27 mouse cellular contexts compared by ENCODE assay signal in genomic region chr6:122283429-122283828, GRCm38 (mm10). TPM values are rescaled to one million over a fixed set of nuclear protein-coding genes. Genes with fewer than 3 reads are reported as not detected.
DNase-seq lines count a peak whose midpoint lies in the region; ATAC-seq and TF ChIP-seq lines count a peak whose summit lies in the region.
"Had no signal": no experiment of that assay in that cellular context is flagged by ENCODE, and none has a peak within 500 bp of the region (broad histone marks: within the 10 kb centered on the region; RNA-seq: fewer than 3 reads in every experiment).

No protein-coding gene starts in this region.

- no peak for TF ChIP-seq RAD21 in CH12.LX (IDR thresholded peaks at IDR 0.05; ENCODE audit: low read depth, low read length)

- no peaks in the 10 kb centered on the region for H3K4me1 ChIP-seq in heart, embryonic 10.5 days
- peaks cover 4 to 25% of the 10 kb centered on the region in 2 experiments for H3K4me1 ChIP-seq in CH12.LX (ENCODE audit: control insufficient read depth in 1 of 2, insufficient read depth in 2 of 2)
- H3K4me1 ChIP-seq: embryonic facial prominence, embryonic 13.5 days; embryonic facial prominence, embryonic 15.5 days; forebrain, embryonic 12.5 days had no signal

- H3K4me3 ChIP-seq in heart, embryonic 10.5 days = no peak overlapping the region
- no peak overlapping the region for H3K4me3 ChIP-seq in CH12.LX (replicated peaks in 1 of 3; ENCODE audit: low read depth in 2 of 3, low read length in 2 of 3, poor library complexity in 1 of 3)
- H3K4me3 ChIP-seq: embryonic facial prominence, embryonic 13.5 days; embryonic facial prominence, embryonic 15.5 days; erythroblast, embryonic 14.5 days; forebrain, embryonic 12.5 days had no signal

- H3K9me3 ChIP-seq in heart, embryonic 10.5 days = no peaks in the 10 kb centered on the region
- H3K9me3 ChIP-seq in CH12.LX (replicated peaks; ENCODE audit: low read length) = no peaks in the 10 kb centered on the region
- H3K9me3 ChIP-seq: embryonic facial prominence, embryonic 13.5 days; embryonic facial prominence, embryonic 15.5 days; forebrain, embryonic 12.5 days had no signal

- WGBS in heart, embryonic 10.5 days = 80% methylated on average over 2 of the region's 2 CpGs

- no peak for TF ChIP-seq EP300 in CH12.LX (IDR thresholded peaks at IDR 0.05; ENCODE audit: low read length)

- H3K9ac ChIP-seq in CH12.LX (ENCODE audit: insufficient read depth, low read depth) = no peak overlapping the region
- H3K9ac ChIP-seq: embryonic facial prominence, embryonic 13.5 days; embryonic facial prominence, embryonic 15.5 days; forebrain, embryonic 12.5 days had no signal

- TF ChIP-seq CTCF in CH12.LX (conservative IDR thresholded peaks at IDR 0.05 in 1 of 2, IDR thresholded peaks at IDR 0.05 in 1 of 2; ENCODE audit: low read depth in 2 of 2, low read length in 2 of 2) = no peak

- dilution Hi-C loops in CH12.LX (cut with MboI; ENCODE audit: extremely low pct_ligation_motif_present, extremely low pct_unique_long_range_greater_than_20kb, low sequenced_read_pairs) = no loop called here

- no peak overlapping the region for H3K27ac ChIP-seq in heart, embryonic 10.5 days
- H3K27ac ChIP-seq in CH12.LX (ENCODE audit: insufficient read depth, low read depth) = no peak overlapping the region
- H3K27ac ChIP-seq: embryonic facial prominence, embryonic 13.5 days; embryonic facial prominence, embryonic 15.5 days; forebrain, embryonic 12.5 days had no signal

- TF ChIP-seq POLR2A in CH12.LX (IDR thresholded peaks at IDR 0.05; ENCODE audit: low read depth, low read length) = no peak

- in situ Hi-C loops in CH12.LX (cut with MboI; ENCODE audit: low pct_ligation_motif_present, low pct_unique_long_range_greater_than_20kb, low sequenced_read_pairs) = no loop called here

- peak; percentile 55 for DNase-seq in heart, adult 11 months
- DNase-seq in heart, embryonic 10.5 days (ENCODE audit: low spot score) = no peak
- DNase-seq in CH12.LX (ENCODE audit: extremely low read depth) = no peak
- no peak for DNase-seq in retina, postnatal 1 day
- no peak for DNase-seq in thymus, postnatal 4 days
- DNase-seq: adrenal gland, adult 2 months; adrenal gland, postnatal 10 days; adrenal gland, postnatal 25 days; cerebellum, adult 11 months; cerebellum, adult 18-20 months; cerebellum, adult 8-10 months; cerebellum, adult 9-11 months; cerebellum, postnatal 14 days; cerebellum, postnatal 36 days; embryo, embryonic 11 days had no signal

- peak; percentile 60 for ATAC-seq in CD4-positive, CD25-positive, alpha-beta regulatory T cell, adult 4 months
- ATAC-seq: forebrain, embryonic 14.5 days; forebrain, embryonic 16.5 days had no signal

- no peaks in the 10 kb centered on the region for H3K27me3 ChIP-seq in heart, embryonic 10.5 days (ENCODE audit: insufficient read depth, poor library complexity, severe bottlenecking)
- no peaks in the 10 kb centered on the region for H3K27me3 ChIP-seq in CH12.LX (replicated peaks)
- H3K27me3 ChIP-seq: embryonic facial prominence, embryonic 13.5 days; embryonic facial prominence, embryonic 15.5 days; forebrain, embryonic 12.5 days had no signal

- H3K79me2 ChIP-seq in CH12.LX (replicated peaks; ENCODE audit: control insufficient read depth, extremely low read depth, insufficient read depth, poor library complexity, severe bottlenecking) = no peaks in the 10 kb centered on the region

- no peaks in the 10 kb centered on the region for H3K36me3 ChIP-seq in heart, embryonic 10.5 days
- no peaks in the 10 kb centered on the region for H3K36me3 ChIP-seq in CH12.LX (replicated peaks in 1 of 2; ENCODE audit: control insufficient read depth in 1 of 2, insufficient read depth in 1 of 2, low read length in 1 of 2)
- H3K36me3 ChIP-seq: embryonic facial prominence, embryonic 13.5 days; embryonic facial prominence, embryonic 15.5 days; forebrain, embryonic 12.5 days had no signal

- H3K4me2 ChIP-seq in CH12.LX (ENCODE audit: insufficient read depth, low read depth, poor library complexity, severe bottlenecking) = no peak overlapping the region
- H3K4me2 ChIP-seq: embryonic facial prominence, embryonic 13.5 days; embryonic facial prominence, embryonic 15.5 days; forebrain, embryonic 12.5 days had no signal

TF ChIP-seq in CH12.LX, 34 proteins besides CTCF, POLR2A, EP300 and RAD21:
- TF ChIP-seq ELF1 (IDR thresholded peaks at IDR 0.05; ENCODE audit: low read depth, low read length) (no peak), PAX5 (IDR thresholded peaks at IDR 0.05; ENCODE audit: low read length) (no peak), BHLHE40 (IDR thresholded peaks at IDR 0.05; ENCODE audit: low read depth, low read length) (peak; percentile 46; the same call in 1 of the 2 replicates), TBP (conservative IDR thresholded peaks at IDR 0.05; ENCODE audit: low read depth, low read length) (no peak)

RNA-seq across cellular contexts. Expression of gene Klrg1, which starts 0.7 kb away (rescaled TPM):
- not detected in 2 replicates for polyA plus RNA-seq in heart, embryonic 10.5 days (2016; fragmentation: Nextera tagmentation; extraction: Ambion mirVana)
- polyA plus RNA-seq in CD4-positive, CD25-positive, alpha-beta regulatory T cell, adult 4 months (2017; shearing (Covaris generic)) = 100 to 1,000 TPM; 111 to 138 TPM
- total RNA-seq in CH12.LX (2012; rRNA removed) (1.4 and 2.0 TPM in 2 replicates), CH12.LX (2014; rRNA removed) (4.7 and 6.0 TPM in 2 replicates)
- 2.8 and 3.7 TPM in 2 replicates for polyA plus RNA-seq in CH12.LX (2012; ENCODE audit: insufficient read length, low read depth)
- total RNA-seq: adrenal gland, postnatal 25 days; adrenal gland, postnatal 4 days; common myeloid progenitor, adult 5-6 weeks; ES-E14 had no signal
- polyA plus RNA-seq: adrenal gland, adult 2 months; C2C12; embryonic facial prominence, embryonic 11.5 days; embryonic facial prominence, embryonic 13.5 days; embryonic facial prominence, embryonic 15.5 days; erythroblast, embryonic 14.5 days had no signal

RNA-seq across cellular contexts. Expression of gene M6pr, which starts 25.1 kb away (rescaled TPM):
- 98.0 and 102 TPM in 2 replicates for polyA plus RNA-seq in heart, embryonic 10.5 days (2016; fragmentation: Nextera tagmentation; extraction: Ambion mirVana)
- polyA plus RNA-seq in CD4-positive, CD25-positive, alpha-beta regulatory T cell, adult 4 months (2017; shearing (Covaris generic)) = 100 to 1,000 TPM; 255 to 333 TPM
- total RNA-seq in CH12.LX (2012; rRNA removed) (148 and 170 TPM in 2 replicates), CH12.LX (2014; rRNA removed) (291 and 317 TPM in 2 replicates)
- 228 and 240 TPM in 2 replicates for polyA plus RNA-seq in CH12.LX (2012; ENCODE audit: insufficient read length, low read depth)

RNA-seq across cellular contexts. Expression of gene Phc1, which starts 56.9 kb away (rescaled TPM):
- 15.9 and 21.8 TPM in 2 replicates for polyA plus RNA-seq in heart, embryonic 10.5 days (2016; fragmentation: Nextera tagmentation; extraction: Ambion mirVana)
- 1 to 10 TPM; 5.6 to 7.1 TPM for polyA plus RNA-seq in CD4-positive, CD25-positive, alpha-beta regulatory T cell, adult 4 months (2017; shearing (Covaris generic))
- total RNA-seq in CH12.LX (2012; rRNA removed) (4.1 and 6.5 TPM in 2 replicates), CH12.LX (2014; rRNA removed) (2.1 and 2.9 TPM in 2 replicates)
- 9.9 and 13.8 TPM in 2 replicates for polyA plus RNA-seq in CH12.LX (2012; ENCODE audit: insufficient read length, low read depth)

Comparison
In these comparisons a context has a peak if more than half of its experiments do, and no peak if none do; other contexts are left out.
1. RNA of gene Klrg1, which starts 0.7 kb away (polyA plus RNA-seq): 111 to 138 TPM in CD4-positive, CD25-positive, alpha-beta regulatory T cell, adult 4 months; 2.8 to 3.7 TPM in CH12.LX and not detected in heart, embryonic 10.5 days; every median in the first group is over 10 times any median in the second.